Mouse (Mus musculus): Measurements from ENCODE around the gene Fev. TPM values are rescaled to one million over a fixed set of nuclear protein-coding genes. Genes with fewer than 3 reads are reported as not detected.

Gene Fev
- total RNA-seq, 2 experiments from 2014 or later: not detected

- no peak for ATAC-seq (replicated peaks; ENCODE audit: poor library complexity, severe bottlenecking)
Observed at GRCm38 (mm10) chr1:74843090-74843489, 42.1 kb downstream of the Fev start.

GRCm38 (mm10) chr1:74833255-74833654 lies 52.0 kb downstream of the Fev start:
- no peak for ATAC-seq (replicated peaks; ENCODE audit: poor library complexity, severe bottlenecking)

Other genes with a start within 250 kb of the Fev start
- gene Ttll4, start 223.7 kb downstream of the Fev start, total RNA-seq (2014; fragmentation: Nextera tagmentation): 18.2 and 29.1 TPM in 2 replicates
- 18.4 and 21.5 TPM in 2 replicates for gene Ttll4, start 223.7 kb downstream of the Fev start, total RNA-seq (2017)
- 10.1 and 13.1 TPM in 2 replicates for gene Cyp27a1, start 171.8 kb downstream of the Fev start, total RNA-seq (2014; fragmentation: Nextera tagmentation)
- gene Cyp27a1, start 171.8 kb downstream of the Fev start, total RNA-seq (2017): 5.8 and 6.9 TPM in 2 replicates
- not detected in 2 replicates for gene Prkag3, start 136.2 kb downstream of the Fev start, total RNA-seq (2014; fragmentation: Nextera tagmentation)
- gene Prkag3, start 136.2 kb downstream of the Fev start, total RNA-seq (2017): not detected in 2 replicates
- not detected in 2 replicates for gene Wnt6, start 113.5 kb downstream of the Fev start, total RNA-seq (2014; fragmentation: Nextera tagmentation)
- 0.21 and 1.2 TPM in 2 replicates for gene Wnt6, start 113.5 kb downstream of the Fev start, total RNA-seq (2017)
- gene Wnt10a, start 93.9 kb downstream of the Fev start, total RNA-seq (2014; fragmentation: Nextera tagmentation): not detected in 2 replicates
- gene Wnt10a, start 93.9 kb downstream of the Fev start, total RNA-seq (2017): not detected in 2 replicates
- gene Cdk5r2, start 30.5 kb downstream of the Fev start, total RNA-seq (2014; fragmentation: Nextera tagmentation): not detected in 2 replicates
- gene Cdk5r2, start 30.5 kb downstream of the Fev start, total RNA-seq (2017): not detected in 2 replicates
- gene Cryba2, start 7.7 kb upstream of the Fev start, total RNA-seq (2014; fragmentation: Nextera tagmentation): not detected in 2 replicates
- gene Cryba2, start 7.7 kb upstream of the Fev start, total RNA-seq (2017): not detected in 2 replicates
- gene Cfap65, start 50.2 kb upstream of the Fev start, total RNA-seq (2014; fragmentation: Nextera tagmentation): not detected in 2 replicates
- gene Cfap65, start 50.2 kb upstream of the Fev start, total RNA-seq (2017): not detected in 2 replicates
- gene Ihh, start 66.3 kb upstream of the Fev start, total RNA-seq (2014; fragmentation: Nextera tagmentation): not detected in 2 replicates
- not detected in 2 replicates for gene Ihh, start 66.3 kb upstream of the Fev start, total RNA-seq (2017)
- 5.2 and 10.1 TPM in 2 replicates for gene Nhej1, start 239.8 kb upstream of the Fev start, total RNA-seq (2014; fragmentation: Nextera tagmentation)
- 5.6 and 13.4 TPM in 2 replicates for gene Nhej1, start 239.8 kb upstream of the Fev start, total RNA-seq (2017)
- gene Slc23a3, start 248.5 kb upstream of the Fev start, total RNA-seq (2014; fragmentation: Nextera tagmentation): 1.4 TPM in 1 of 2 replicates, not detected in the other
- not detected in 2 replicates for gene Slc23a3, start 248.5 kb upstream of the Fev start, total RNA-seq (2017)

All from granulocyte monocyte progenitor cell, adult 5-6 weeks (primary cell).